Mouse (Mus musculus) adipose tissue, adult 10 weeks (tissue): ENCODE data around the gene Rasgrp1. TPM values are rescaled to one million over a fixed set of nuclear protein-coding genes. Genes with fewer than 3 reads are reported as not detected.

Experiments
- polyA plus RNA-seq: library from polyadenylated mRNA; stranded (reverse); fragments of 350-450 nt; fragmentation: Illumina TruSeq; extraction: RNeasy Lipid Tissue Mini Kit (QIAGEN cat#74804); gene quantifications from one replicate; pipeline ENCODE4 v1.2.3, GENCODE M21; 2014; ENCODE audit warnings: low read depth, low replicate concordance

The Rasgrp1 gene
- polyA plus RNA-seq = 1.1 TPM

GRCm38 (mm10) chr2:117342547-117343239 is at the start of gene Rasgrp1:
Rasgrp1 (minus strand) TSS chr2:117343001.

GRCm38 (mm10) chr2:117249255-117250000 is 93.4 kb downstream of the Rasgrp1 start, which contains the start of gene Fam98b:
Fam98b (plus strand) TSS chr2:117249739.

Other genes with a start within 250 kb of the Rasgrp1 start
- 15.9 TPM for gene Spred1, start 221.6 kb downstream of the Rasgrp1 start, polyA plus RNA-seq
- gene Fam98b, start 93.3 kb downstream of the Rasgrp1 start, polyA plus RNA-seq = 30.0 TPM